Mouse (Mus musculus): ENCODE results near the gene Rpusd1. TPM values are rescaled to one million over a fixed set of nuclear protein-coding genes. Genes with fewer than 3 reads are reported as not detected.
A peak's percentile ranks its signal among the peaks of the same experiment; 100 is the strongest.

Rpusd1 gene
- polyA plus RNA-seq, 1 experiment from 2014 or later: 26.0 TPM

DNA sequence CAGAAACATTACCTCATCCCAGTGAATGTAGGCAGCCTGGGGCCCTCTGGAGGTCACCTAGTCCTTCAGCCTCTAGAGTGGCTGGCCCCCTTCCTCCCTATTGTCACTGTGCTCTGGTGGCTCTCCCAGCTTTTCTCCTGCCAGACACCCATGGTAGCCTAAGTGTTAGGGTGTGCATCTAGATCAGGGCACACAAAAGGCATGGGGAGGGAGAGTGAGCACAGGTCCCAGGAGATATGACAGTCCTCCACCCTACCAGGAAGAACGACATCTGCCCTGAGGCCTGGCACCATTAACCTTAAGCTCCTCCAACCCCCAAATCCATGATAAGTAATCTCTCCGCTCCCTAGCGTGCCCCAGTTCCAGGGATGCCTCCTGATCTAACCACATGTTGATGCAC is 11.8 kb upstream of the Rpusd1 start:
- Histone ChIP-seq H3K4me1 (peaks cover 15% of the 10 kb centered on the region), H3K27ac (replicated peaks) (no peak overlapping the region), H3K36me3 (peaks cover 7% of the 10 kb centered on the region; the same call in 1 of the 2 replicates), H3K27me3 (peaks cover 36% of the 10 kb centered on the region), H3K4me2 (replicated peaks) (no peak overlapping the region), H3K9ac (no peak overlapping the region), H3K9me3 (replicated peaks) (no peaks in the 10 kb centered on the region), H3K4me3 (replicated peaks) (no peak overlapping the region)
- WGBS: 39% methylated on average over 3 of the region's 3 CpGs
- ATAC-seq (ENCODE audit: insufficient number of reproducible peaks, low FRiP score, low TSS enrichment, low read depth): no peak

- Histone ChIP-seq H3K27me3 (peaks cover 36% of the 10 kb centered on the region), H3K36me3 (peaks cover 12% of the 10 kb centered on the region; the same call in 1 of the 2 replicates), H3K4me2 (replicated peaks) (no peak overlapping the region), H3K4me3 (replicated peaks) (no peak overlapping the region), H3K27ac (replicated peaks) (no peak overlapping the region), H3K9me3 (replicated peaks) (no peaks in the 10 kb centered on the region), H3K9ac (no peak overlapping the region), H3K4me1 (peaks cover 15% of the 10 kb centered on the region)
- no peak for ATAC-seq (ENCODE audit: insufficient number of reproducible peaks, low FRiP score, low TSS enrichment, low read depth)
- 5% methylated on average over 6 of the region's 6 CpGs for WGBS
These were observed 11.3 kb upstream of the Rpusd1 start for GRCm38 (mm10) chr17:25716130-25716529.

GRCm38 (mm10) chr17:25716711-25717637 is 10.5 kb upstream of the Rpusd1 start, which contains the start of gene Gng13:
Gene Gng13 (plus strand): TSS chr17:25717171.
- Histone ChIP-seq H3K27me3 (peaks cover 36% of the 10 kb centered on the region), H3K9ac (no peak within 1 kb of the TSS), H3K4me1 (peaks cover 15% of the 10 kb centered on the region), H3K4me2 (replicated peaks) (peak within 1 kb of the TSS; percentile 77), H3K4me3 (replicated peaks) (peak within 1 kb of the TSS; percentile 37), H3K9me3 (replicated peaks) (no peaks in the 10 kb centered on the region), H3K36me3 (peaks cover 20% of the 10 kb centered on the region; the same call in 1 of the 2 replicates), H3K27ac (replicated peaks) (no peak within 1 kb of the TSS)
- ATAC-seq (ENCODE audit: insufficient number of reproducible peaks, low FRiP score, low TSS enrichment, low read depth): no peak
- 1% methylated on average over 45 of the region's 45 CpGs for WGBS

DNA sequence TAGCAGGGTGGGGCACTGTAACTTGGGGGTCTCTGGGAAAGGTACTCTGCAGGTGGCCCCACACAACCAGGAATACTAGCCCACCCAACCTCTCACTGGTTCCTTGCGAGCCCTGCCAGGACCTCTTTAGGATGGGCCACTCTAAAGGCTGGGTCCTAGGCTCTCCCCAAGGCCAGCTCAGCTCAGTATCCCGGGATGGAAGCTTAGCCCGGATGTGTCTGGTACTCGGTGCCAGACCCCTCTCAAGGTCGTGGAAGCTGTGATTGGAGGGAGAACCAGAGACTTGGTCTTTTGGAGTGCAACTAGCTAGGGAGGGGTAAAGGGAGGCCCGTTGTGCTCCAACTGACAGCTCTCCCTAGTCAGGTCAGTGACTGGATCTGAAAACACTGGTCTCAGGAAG is 9.8 kb upstream of the Rpusd1 start:
- no peaks in the 10 kb centered on the region for H3K9me3 ChIP-seq (replicated peaks)
- WGBS: 10% methylated on average over 6 of the region's 6 CpGs
- peaks cover 24% of the 10 kb centered on the region; the same call in 1 of the 2 replicates for H3K36me3 ChIP-seq
- peaks cover 15% of the 10 kb centered on the region for H3K4me1 ChIP-seq
- peak overlapping the region; percentile 77 for H3K4me2 ChIP-seq (replicated peaks)
- peak overlapping the region; percentile 37 for H3K4me3 ChIP-seq (replicated peaks)
- ATAC-seq (ENCODE audit: insufficient number of reproducible peaks, low FRiP score, low TSS enrichment, low read depth): no peak
- peaks cover 36% of the 10 kb centered on the region for H3K27me3 ChIP-seq
- H3K27ac ChIP-seq (replicated peaks): no peak overlapping the region
- H3K9ac ChIP-seq: no peak overlapping the region

- H3K9me3 ChIP-seq (replicated peaks): no peaks in the 10 kb centered on the region
- H3K9ac ChIP-seq: no peak overlapping the region
- no peak overlapping the region for H3K27ac ChIP-seq (replicated peaks)
- H3K4me1 ChIP-seq: peaks cover 23% of the 10 kb centered on the region
- peaks cover 20% of the 10 kb centered on the region for H3K27me3 ChIP-seq
- no peak overlapping the region for H3K4me2 ChIP-seq (replicated peaks)
- ATAC-seq (ENCODE audit: insufficient number of reproducible peaks, low FRiP score, low TSS enrichment, low read depth): no peak
- WGBS: 86% methylated on average over 5 of the region's 5 CpGs
- H3K36me3 ChIP-seq: peaks cover 35% of the 10 kb centered on the region
- no peak overlapping the region for H3K4me3 ChIP-seq (replicated peaks)
These were observed 6.0 kb upstream of the Rpusd1 start for GRCm38 (mm10) chr17:25721476-25721875.

DNA sequence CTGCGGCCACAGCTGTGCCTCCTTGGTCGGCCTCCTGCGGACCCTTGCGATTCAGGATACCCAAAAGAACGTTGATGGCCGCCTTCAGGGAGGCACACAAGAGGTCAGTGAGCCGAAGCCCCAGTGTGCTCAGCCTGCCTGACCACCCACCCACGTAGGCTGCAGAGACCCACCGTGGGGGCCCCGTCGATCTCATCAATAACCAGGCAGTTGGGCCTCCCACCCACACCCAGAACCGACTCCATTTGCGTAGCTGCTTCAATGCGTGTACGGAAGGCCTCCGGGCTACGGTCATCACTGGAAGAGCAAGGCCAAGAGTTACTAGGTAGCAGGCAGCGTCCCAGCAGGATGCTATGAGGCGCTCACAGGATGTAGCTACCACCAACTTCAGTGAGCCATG is 4.0 kb upstream of the Rpusd1 start:
- H3K27ac ChIP-seq (replicated peaks): no peak overlapping the region
- 93% methylated on average over 19 of the region's 19 CpGs for WGBS
- H3K9ac ChIP-seq: no peak overlapping the region
- H3K27me3 ChIP-seq: 0 out of 2 replicates have a peak, but pooled peaks cover under 1% of the 10 kb centered on the region
- H3K36me3 ChIP-seq: peaks cover 35% of the 10 kb centered on the region
- no peak for ATAC-seq (ENCODE audit: insufficient number of reproducible peaks, low FRiP score, low TSS enrichment, low read depth)
- H3K4me1 ChIP-seq: peaks cover 22% of the 10 kb centered on the region
- no peaks in the 10 kb centered on the region for H3K9me3 ChIP-seq (replicated peaks)
- no peak overlapping the region for H3K4me3 ChIP-seq (replicated peaks)
- H3K4me2 ChIP-seq (replicated peaks): no peak overlapping the region

DNA sequence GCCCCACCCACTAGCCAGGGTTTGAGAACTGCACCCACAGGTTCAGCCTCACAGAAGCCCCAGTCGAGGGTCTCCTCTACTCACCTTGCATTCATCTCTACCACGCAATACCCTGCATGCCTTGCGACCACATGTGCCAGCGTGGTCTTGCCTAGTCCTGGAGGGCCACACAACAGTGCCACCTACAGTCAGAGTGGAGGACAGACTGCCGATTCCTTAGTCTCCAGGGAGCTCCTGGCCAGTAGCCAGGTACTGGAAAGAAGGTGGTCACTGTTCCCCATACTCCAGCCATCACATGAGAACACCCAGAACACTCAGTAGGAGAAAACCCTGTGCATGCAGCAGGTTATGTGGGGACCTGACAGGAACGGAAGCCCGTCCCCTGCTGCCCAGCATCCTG is 3.6 kb upstream of the Rpusd1 start:
- no peak overlapping the region for H3K27ac ChIP-seq (replicated peaks)
- no peak overlapping the region for H3K4me2 ChIP-seq (replicated peaks)
- H3K9me3 ChIP-seq (replicated peaks): no peaks in the 10 kb centered on the region
- no peak overlapping the region for H3K4me3 ChIP-seq (replicated peaks)
- peaks cover 35% of the 10 kb centered on the region for H3K36me3 ChIP-seq
- H3K4me1 ChIP-seq: peaks cover 26% of the 10 kb centered on the region
- ATAC-seq (ENCODE audit: insufficient number of reproducible peaks, low FRiP score, low TSS enrichment, low read depth): no peak
- WGBS: 76% methylated on average over 7 of the region's 7 CpGs
- H3K27me3 ChIP-seq: no peaks in the 10 kb centered on the region
- no peak overlapping the region for H3K9ac ChIP-seq

- Histone ChIP-seq H3K27ac (replicated peaks) (no peak overlapping the region), H3K4me2 (replicated peaks) (no peak overlapping the region), H3K4me3 (replicated peaks) (no peak overlapping the region), H3K4me1 (peaks cover 29% of the 10 kb centered on the region), H3K27me3 (no peaks in the 10 kb centered on the region), H3K9ac (no peak overlapping the region), H3K9me3 (replicated peaks) (no peaks in the 10 kb centered on the region), H3K36me3 (peaks cover 37% of the 10 kb centered on the region)
- no peak for ATAC-seq (ENCODE audit: insufficient number of reproducible peaks, low FRiP score, low TSS enrichment, low read depth)
- 90% methylated on average over 6 of the region's 6 CpGs for WGBS
These were observed 2.2 kb upstream of the Rpusd1 start for GRCm38 (mm10) chr17:25725264-25725663.

DNA sequence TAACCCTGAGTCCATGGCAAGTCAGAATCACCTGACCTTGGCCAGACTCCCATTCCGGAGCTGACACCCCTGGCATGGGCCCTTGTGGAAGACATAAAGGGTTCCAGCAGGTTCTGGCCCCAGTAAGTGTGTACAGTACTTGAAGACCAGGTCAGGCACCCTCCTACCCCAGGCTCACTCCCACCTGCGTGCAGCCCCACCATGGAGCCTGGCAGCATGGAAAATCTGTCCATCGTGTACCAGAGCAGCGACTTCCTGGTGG is 470 bp downstream of the Rpusd1 start:
- H3K9ac ChIP-seq: peak overlapping the region; percentile 72
- H3K27ac ChIP-seq (replicated peaks): no peak overlapping the region
- peaks cover 29% of the 10 kb centered on the region for H3K4me1 ChIP-seq
- H3K4me3 ChIP-seq (replicated peaks): peak overlapping the region; percentile 64
- H3K4me2 ChIP-seq (replicated peaks): peak overlapping the region; percentile 93
- WGBS: 29% methylated on average over 4 of the region's 4 CpGs
- H3K36me3 ChIP-seq: peaks cover 27% of the 10 kb centered on the region
- ATAC-seq (ENCODE audit: insufficient number of reproducible peaks, low FRiP score, low TSS enrichment, low read depth): no peak
- no peaks in the 10 kb centered on the region for H3K9me3 ChIP-seq (replicated peaks)
- H3K27me3 ChIP-seq: no peaks in the 10 kb centered on the region

DNA sequence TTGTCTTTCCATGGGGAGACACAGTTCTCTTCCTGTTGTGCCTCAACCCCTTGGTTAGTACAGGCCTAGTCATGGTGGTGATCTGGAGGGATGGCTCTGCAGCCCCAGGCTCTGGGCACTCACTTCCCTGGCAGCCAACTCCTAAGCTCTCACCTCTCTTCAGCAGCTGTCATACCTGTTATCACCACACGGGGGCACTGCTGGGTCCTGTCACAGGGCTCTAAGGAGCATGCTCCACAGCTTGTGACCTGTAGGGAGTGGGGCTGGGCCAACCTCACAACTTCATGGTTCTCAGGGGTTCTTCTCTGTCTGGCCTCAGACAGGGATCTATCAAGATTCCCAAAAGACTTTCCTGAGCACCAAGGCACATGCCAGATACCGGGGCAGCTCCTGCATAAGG is 4.6 kb downstream of the Rpusd1 start:
- Histone ChIP-seq H3K27ac (replicated peaks) (no peak overlapping the region), H3K27me3 (no peaks in the 10 kb centered on the region), H3K9ac (no peak overlapping the region), H3K4me2 (replicated peaks) (no peak overlapping the region), H3K9me3 (replicated peaks) (no peaks in the 10 kb centered on the region), H3K4me1 (peaks cover 14% of the 10 kb centered on the region), H3K36me3 (peaks cover 17% of the 10 kb centered on the region), H3K4me3 (replicated peaks) (no peak overlapping the region)
- WGBS: 21% methylated on average over 2 of the region's 2 CpGs
- no peak for ATAC-seq (ENCODE audit: insufficient number of reproducible peaks, low FRiP score, low TSS enrichment, low read depth)

GRCm38 (mm10) chr17:25735246-25735645 is 7.8 kb downstream of the Rpusd1 start:
- WGBS: 83% methylated on average over 5 of the region's 5 CpGs
- H3K27ac ChIP-seq (replicated peaks): no peak overlapping the region
- peaks cover 5% of the 10 kb centered on the region; the same call in 1 of the 2 replicates for H3K27me3 ChIP-seq

More at GRCm38 (mm10) chr17:25735246-25735645, 7.8 kb downstream of the Rpusd1 start:
- H3K4me1 ChIP-seq: no peaks in the 10 kb centered on the region
- peaks cover 11% of the 10 kb centered on the region; the same call in 1 of the 2 replicates for H3K36me3 ChIP-seq
- H3K9me3 ChIP-seq (replicated peaks): no peaks in the 10 kb centered on the region
- no peak for ATAC-seq (ENCODE audit: insufficient number of reproducible peaks, low FRiP score, low TSS enrichment, low read depth)
- no peak overlapping the region for H3K4me2 ChIP-seq (replicated peaks)
- no peak overlapping the region for H3K9ac ChIP-seq
- H3K4me3 ChIP-seq (replicated peaks): no peak overlapping the region
